9 mouse cellular contexts compared by ENCODE assay signal in the genomic region with DNA sequence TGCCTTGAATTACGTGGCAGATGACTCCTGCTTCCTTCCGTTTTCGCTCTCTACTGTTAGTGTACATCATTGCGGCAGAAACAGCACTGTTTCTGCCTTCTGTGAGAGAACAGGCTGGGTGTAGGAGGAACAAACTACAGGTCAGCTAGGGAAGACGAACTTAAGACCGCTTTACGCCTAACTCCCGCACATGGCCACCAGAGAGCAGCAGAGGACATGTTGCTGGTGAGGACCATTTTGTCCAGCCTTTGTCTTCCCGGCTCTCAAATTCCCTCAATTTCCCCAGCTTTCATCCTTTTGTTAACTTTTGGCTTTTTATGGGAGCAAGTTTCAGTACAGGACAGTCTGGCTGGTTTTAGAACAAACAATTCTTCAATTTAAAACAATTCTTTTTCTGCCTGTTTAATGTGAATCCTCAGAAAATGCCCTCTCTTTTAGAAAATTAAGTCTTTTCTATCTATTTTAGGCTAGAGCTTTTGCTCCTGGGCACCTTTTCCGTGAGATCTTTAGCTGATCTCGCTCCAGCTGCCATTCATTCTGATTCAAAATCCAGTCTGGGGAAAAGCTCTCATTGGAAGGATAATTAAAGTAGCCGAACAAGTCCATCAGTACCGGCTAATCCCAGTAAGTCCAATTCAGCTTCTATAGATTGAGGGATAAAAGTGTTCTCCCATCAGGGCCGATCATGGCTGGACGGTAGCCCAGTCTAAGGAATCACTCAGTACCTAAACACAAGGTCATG.
DNase-seq lines count a peak whose midpoint lies in the region; ATAC-seq and TF ChIP-seq lines count a peak whose summit lies in the region.
"Had no signal": no experiment of that assay in that cellular context is flagged by ENCODE, and none has a peak within 500 bp of the region (broad histone marks: within the 10 kb centered on the region; RNA-seq: fewer than 3 reads in every experiment).

No protein-coding gene starts in this region.

- H3K4me1 ChIP-seq in intestine, embryonic 14.5 days (replicated peaks; ENCODE audit: control insufficient read depth, insufficient read depth, low read length) = no peaks in the 10 kb centered on the region
- no peaks in the 10 kb centered on the region for H3K4me1 ChIP-seq in intestine, embryonic 16.5 days (ENCODE audit: control insufficient read depth, insufficient read depth, low read length)
- H3K4me1 ChIP-seq in liver, embryonic 11.5 days (replicated peaks; ENCODE audit: control insufficient read depth, insufficient read depth, low read length) = no peaks in the 10 kb centered on the region
- H3K4me1 ChIP-seq in olfactory bulb, adult 2 months (ENCODE audit: control insufficient read depth, insufficient read depth, low read length) = no peaks in the 10 kb centered on the region
- H3K4me1 ChIP-seq: embryonic facial prominence, embryonic 12.5 days had no signal

- ATAC-seq in intestine, embryonic 14.5 days (replicated peaks; ENCODE audit: low FRiP score, low TSS enrichment, low read depth) = no peak
- ATAC-seq in intestine, embryonic 16.5 days = no peak
- ATAC-seq in cerebellum, adult (ENCODE audit: insufficient number of reproducible peaks, low FRiP score, low TSS enrichment) = peak; percentile 70; the same call in 1 of the 2 replicates
- no peak for ATAC-seq in liver, embryonic 11.5 days (replicated peaks; ENCODE audit: low FRiP score)

- no peak overlapping the region for H3K4me2 ChIP-seq in intestine, embryonic 14.5 days (ENCODE audit: low read length)
- H3K4me2 ChIP-seq in intestine, embryonic 16.5 days (ENCODE audit: low read depth, low read length) = no peak overlapping the region
- H3K4me2 ChIP-seq in liver, embryonic 11.5 days = no peak overlapping the region
- H3K4me2 ChIP-seq: embryonic facial prominence, embryonic 12.5 days had no signal

- H3K36me3 ChIP-seq in intestine, embryonic 14.5 days (ENCODE audit: control insufficient read depth, insufficient read depth, low read length) = no peaks in the 10 kb centered on the region
- no peaks in the 10 kb centered on the region for H3K36me3 ChIP-seq in intestine, embryonic 16.5 days (ENCODE audit: control insufficient read depth, insufficient read depth, low read length)
- no peaks in the 10 kb centered on the region for H3K36me3 ChIP-seq in liver, embryonic 11.5 days (ENCODE audit: control insufficient read depth, insufficient read depth, low read length)
- H3K36me3 ChIP-seq: embryonic facial prominence, embryonic 12.5 days had no signal

- no peak overlapping the region for H3K4me3 ChIP-seq in intestine, embryonic 14.5 days (ENCODE audit: low read depth, low read length)
- H3K4me3 ChIP-seq in intestine, embryonic 16.5 days (ENCODE audit: low read length) = no peak overlapping the region
- no peak overlapping the region for H3K4me3 ChIP-seq in liver, embryonic 11.5 days (ENCODE audit: low read depth, low read length)
- H3K4me3 ChIP-seq in olfactory bulb, adult 2 months (ENCODE audit: insufficient read depth, low read depth, low read length) = no peak overlapping the region
- H3K4me3 ChIP-seq: embryonic facial prominence, embryonic 12.5 days had no signal

- H3K9me3 ChIP-seq in intestine, embryonic 14.5 days (ENCODE audit: control insufficient read depth, low read length) = no peaks in the 10 kb centered on the region
- H3K9me3 ChIP-seq in intestine, embryonic 16.5 days (ENCODE audit: control insufficient read depth, low read length) = no peaks in the 10 kb centered on the region
- H3K9me3 ChIP-seq in liver, embryonic 11.5 days (ENCODE audit: control insufficient read depth, low read length) = no peaks in the 10 kb centered on the region
- H3K9me3 ChIP-seq: embryonic facial prominence, embryonic 12.5 days had no signal

- no peak overlapping the region for H3K9ac ChIP-seq in intestine, embryonic 14.5 days (ENCODE audit: low read length)
- no peak overlapping the region for H3K9ac ChIP-seq in intestine, embryonic 16.5 days (ENCODE audit: low read depth, low read length)
- H3K9ac ChIP-seq in liver, embryonic 11.5 days (ENCODE audit: low read depth, low read length) = no peak overlapping the region
- H3K9ac ChIP-seq: embryonic facial prominence, embryonic 12.5 days had no signal

- peak; percentile 93 for DNase-seq in intestine, embryonic 14.5 days (ENCODE audit: low spot score)
- peak; percentile 33 to 92 for DNase-seq in frontal cortex, adult 2 months (ENCODE audit: extremely low spot score in 1 of 2, low spot score in 1 of 2)
- peak; percentile 80 for DNase-seq in kidney, adult 9 months
- DNase-seq in liver, embryonic 11.5 days (ENCODE audit: low spot score) = peak; percentile 44
- DNase-seq in thymus, postnatal 0 days (ENCODE audit: low spot score) = peak; percentile 54

- H3K27ac ChIP-seq in intestine, embryonic 14.5 days (ENCODE audit: low read depth) = no peak overlapping the region
- H3K27ac ChIP-seq in intestine, embryonic 16.5 days (ENCODE audit: low read length) = no peak overlapping the region
- H3K27ac ChIP-seq in liver, embryonic 11.5 days (ENCODE audit: low read depth, low read length) = no peak overlapping the region
- H3K27ac ChIP-seq in olfactory bulb, adult 2 months (ENCODE audit: insufficient read depth, low read depth, low read length) = no peak overlapping the region
- H3K27ac ChIP-seq: embryonic facial prominence, embryonic 12.5 days had no signal

- peak; percentile 81 for TF ChIP-seq CTCF in olfactory bulb, adult 2 months (IDR thresholded peaks at IDR 0.05; ENCODE audit: insufficient read depth, low read depth, low read length)

- TF ChIP-seq POLR2A in olfactory bulb, adult 2 months (IDR thresholded peaks at IDR 0.05; ENCODE audit: insufficient read depth, low read depth, low read length) = no peak

- H3K27me3 ChIP-seq in intestine, embryonic 14.5 days (replicated peaks; ENCODE audit: control insufficient read depth, insufficient read depth, low read length) = no peaks in the 10 kb centered on the region
- H3K27me3 ChIP-seq in intestine, embryonic 16.5 days (replicated peaks; ENCODE audit: control insufficient read depth, insufficient read depth, low read length) = no peaks in the 10 kb centered on the region
- no peaks in the 10 kb centered on the region for H3K27me3 ChIP-seq in liver, embryonic 11.5 days (replicated peaks; ENCODE audit: control insufficient read depth, insufficient read depth, low read length)
- H3K27me3 ChIP-seq: embryonic facial prominence, embryonic 12.5 days had no signal

- WGBS in intestine, embryonic 14.5 days = 46% methylated on average over 15 of the region's 15 CpGs
- WGBS in intestine, embryonic 16.5 days = 42% methylated on average over 15 of the region's 15 CpGs
- WGBS in liver, embryonic 11.5 days = 41% methylated on average over 15 of the region's 15 CpGs
- 27% methylated on average over 15 of the region's 15 CpGs for WGBS in olfactory bulb, adult 2 months
